Mouse (Mus musculus) liver, adult 2 months (tissue): ENCODE measurements around the gene Gldc. TPM values are rescaled to one million over a fixed set of nuclear protein-coding genes. Genes with fewer than 3 reads are reported as not detected.

ENCODE experiments used
- DNase-seq: peaks from one replicate; pipeline ENCODE4 v3.0.0-alpha.2; 2011; ENCODE audit warnings: low read depth, low spot score; ENCODE audit errors: extremely low read depth
- H3K27ac ChIP-seq: fragments of 200-500 bp; replicated peaks from 2 replicates; pipeline ENCODE4 v1.5.1; 2012; ENCODE audit warnings: low read depth, mild to moderate bottlenecking, control low read depth, inconsistent platforms, low read length; ENCODE audit not compliant: insufficient read depth
- H3K27me3 ChIP-seq: fragments of 200-500 bp; 2 replicates; pipeline ENCODE4 v1.6.1; 2012; ENCODE audit warnings: mild to moderate bottlenecking, moderate library complexity, low read length, inconsistent platforms; ENCODE audit not compliant: control insufficient read depth, insufficient read depth
- H3K36me3 ChIP-seq: fragments of 200-500 bp; 2 replicates; pipeline ENCODE4 v1.6.1; 2012; ENCODE audit warnings: low read length, inconsistent platforms; ENCODE audit not compliant: control insufficient read depth, insufficient read depth
- H3K4me1 ChIP-seq: fragments of 200-500 bp; 2 replicates; pipeline ENCODE4 v1.6.1; 2011; ENCODE audit warnings: low read length; ENCODE audit not compliant: control insufficient read depth, insufficient read depth
- H3K4me3 ChIP-seq: fragments of 200-500 bp; 2 replicates; pipeline ENCODE4 v1.5.1; 2011; ENCODE audit warnings: low read depth, mild to moderate bottlenecking, control low read depth, low read length, moderate library complexity; ENCODE audit not compliant: insufficient read depth
- H3K79me2 ChIP-seq: fragments of 200-500 bp; 2 replicates; pipeline ENCODE4 v1.6.1; 2012; ENCODE audit warnings: inconsistent platforms, mild to moderate bottlenecking, low read length, moderate library complexity; ENCODE audit not compliant: control insufficient read depth, insufficient read depth
- H3K9ac ChIP-seq: fragments of 200-500 bp; 2 replicates; pipeline ENCODE4 v1.6.1; 2012; ENCODE audit warnings: low read depth, mild to moderate bottlenecking, control low read depth, inconsistent platforms, low read length
- CTCF ChIP-seq: fragments of 200-500 bp; IDR thresholded peaks from 2 replicates; pipeline ENCODE4 v1.5.1; 2011; ENCODE audit warnings: low read depth, low read length, control low read depth
- POLR2A ChIP-seq: fragments of 200-500 bp; IDR thresholded peaks from 2 replicates; pipeline ENCODE4 v1.6.1; 2011; ENCODE audit warnings: low read length, control low read depth; ENCODE audit not compliant: insufficient read depth; ENCODE audit errors: extremely low read depth
- WGBS: fragments of 180-500 bp; shearing (Covaris S2); methylation state at CpG from one replicate; pipeline ENCODE4 v1.1.7; 2018; 5-methylcytosine and 5-hydroxymethylcytosine counted together
- polyA plus RNA-seq: library from polyadenylated mRNA; depleted of rRNA; stranded (reverse); fragments of >200 nt; gene quantifications from 2 replicates; pipeline ENCODE4 v1.2.3, GENCODE M21; 2012
- total RNA-seq: library from RNA; depleted of rRNA; stranded (reverse); fragments of >200 nt; gene quantifications from 2 replicates; pipeline ENCODE4 v1.2.3, GENCODE M21; 2014

Gene Gldc
- total and polyA plus RNA-seq, 2 experiments, result 64.2 to 94.1 TPM

DNA sequence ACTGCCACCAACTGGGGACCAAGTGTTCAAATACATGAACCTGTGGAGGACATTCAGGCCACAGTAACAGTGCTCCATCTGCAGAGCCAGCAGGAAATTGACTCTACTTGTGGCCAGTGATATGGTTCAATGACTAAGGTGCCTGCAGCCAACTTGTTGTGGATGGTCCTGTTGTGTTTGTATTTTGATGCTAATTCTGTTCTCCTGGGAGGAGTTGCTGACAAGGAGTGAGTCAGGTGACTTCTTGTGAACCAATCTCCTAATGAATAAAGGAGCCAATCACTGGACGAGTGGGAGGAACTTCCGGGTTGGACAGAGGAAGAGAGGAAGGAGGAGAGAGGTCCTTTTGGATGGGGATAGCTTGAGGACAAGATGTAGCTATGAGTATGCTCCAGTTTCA is 10.3 kb upstream of the Gldc start:
- Histone ChIP-seq H3K79me2 (no peaks in the 10 kb centered on the region), H3K4me1 (peaks cover 1% of the 10 kb centered on the region; the same call in 1 of the 2 replicates), H3K36me3 (no peaks in the 10 kb centered on the region), H3K27ac (no peak overlapping the region), H3K4me3 (no peak overlapping the region), H3K27me3 (no peaks in the 10 kb centered on the region; the same call in 1 of the 2 replicates), H3K9ac (no peak overlapping the region)
- TF ChIP-seq CTCF (no peak), POLR2A (no peak)
- no peak for DNase-seq
- 86% methylated on average over 2 of the region's 2 CpGs for WGBS

DNA sequence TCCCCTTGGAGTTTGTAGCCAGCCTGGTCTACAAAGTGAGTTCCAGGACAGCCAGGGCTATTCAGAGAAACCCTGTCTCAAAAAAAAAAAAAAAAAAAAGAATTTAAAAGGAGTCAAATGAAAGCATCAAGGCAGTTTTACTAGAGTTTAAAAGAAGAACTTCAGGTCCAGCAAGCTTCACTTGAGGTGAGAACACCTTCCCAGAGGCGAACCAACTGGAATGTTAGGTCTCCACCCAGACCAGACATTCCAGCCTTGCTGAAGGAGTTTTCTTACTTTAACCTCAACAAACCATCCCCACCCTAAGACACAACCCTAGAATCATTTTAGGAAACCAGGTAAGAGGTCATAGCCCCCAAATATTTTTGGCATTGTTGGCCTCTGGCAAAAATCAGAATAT is 4.8 kb upstream of the Gldc start:
- no peaks in the 10 kb centered on the region for H3K36me3 ChIP-seq
- peaks cover 2% of the 10 kb centered on the region for H3K79me2 ChIP-seq
- no peaks in the 10 kb centered on the region for H3K4me1 ChIP-seq
- DNase-seq, result no peak
- no peak overlapping the region for H3K9ac ChIP-seq
- no peak overlapping the region for H3K27ac ChIP-seq
- 98% methylated on average over 1 of the region's 1 CpGs for WGBS
- H3K4me3 ChIP-seq, result no peak overlapping the region
- TF ChIP-seq CTCF, result no peak
- no peak for TF ChIP-seq POLR2A
- no peaks in the 10 kb centered on the region for H3K27me3 ChIP-seq

DNA sequence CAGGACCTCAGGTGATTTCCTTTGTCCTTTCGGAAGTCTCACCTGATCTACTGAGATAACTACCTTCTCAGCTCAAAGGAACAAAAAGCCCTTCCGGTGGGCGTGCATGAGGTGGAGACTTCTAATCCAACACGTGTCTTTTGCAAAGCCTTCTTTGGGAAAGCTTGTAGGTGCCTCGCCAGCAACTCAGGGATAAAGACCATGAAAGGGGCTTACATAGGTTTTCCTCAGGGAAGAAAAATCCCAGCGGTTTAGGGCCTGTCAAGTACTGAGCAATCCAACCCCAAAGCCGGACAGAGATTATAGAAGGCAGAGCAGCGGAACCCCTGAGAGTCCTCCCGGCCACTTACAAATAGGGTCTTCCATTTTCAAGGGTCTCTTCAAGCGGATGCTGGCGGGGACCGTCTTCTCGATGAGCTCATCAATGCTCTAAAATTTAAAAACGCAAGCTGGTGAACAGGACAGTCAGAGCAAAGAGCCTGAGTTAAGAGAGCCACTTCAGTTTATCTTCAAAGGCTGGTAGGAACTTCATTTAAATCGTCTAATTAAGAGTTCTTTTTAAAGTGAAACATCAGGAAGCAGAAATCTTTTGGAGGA is 1.1 kb downstream of the Gldc start:
- Histone ChIP-seq H3K4me1 (peaks cover 7% of the 10 kb centered on the region), H3K27ac (peak overlapping the region; percentile 69), H3K36me3 (no peaks in the 10 kb centered on the region), H3K27me3 (no peaks in the 10 kb centered on the region), H3K9ac (peak overlapping the region; percentile 62), H3K4me3 (peak overlapping the region; percentile 91), H3K79me2 (peaks cover 8% of the 10 kb centered on the region)
- TF ChIP-seq POLR2A (no peak), CTCF (no peak)
- peak; percentile 72 for DNase-seq
- 10% methylated on average over 15 of the region's 15 CpGs for WGBS

DNA sequence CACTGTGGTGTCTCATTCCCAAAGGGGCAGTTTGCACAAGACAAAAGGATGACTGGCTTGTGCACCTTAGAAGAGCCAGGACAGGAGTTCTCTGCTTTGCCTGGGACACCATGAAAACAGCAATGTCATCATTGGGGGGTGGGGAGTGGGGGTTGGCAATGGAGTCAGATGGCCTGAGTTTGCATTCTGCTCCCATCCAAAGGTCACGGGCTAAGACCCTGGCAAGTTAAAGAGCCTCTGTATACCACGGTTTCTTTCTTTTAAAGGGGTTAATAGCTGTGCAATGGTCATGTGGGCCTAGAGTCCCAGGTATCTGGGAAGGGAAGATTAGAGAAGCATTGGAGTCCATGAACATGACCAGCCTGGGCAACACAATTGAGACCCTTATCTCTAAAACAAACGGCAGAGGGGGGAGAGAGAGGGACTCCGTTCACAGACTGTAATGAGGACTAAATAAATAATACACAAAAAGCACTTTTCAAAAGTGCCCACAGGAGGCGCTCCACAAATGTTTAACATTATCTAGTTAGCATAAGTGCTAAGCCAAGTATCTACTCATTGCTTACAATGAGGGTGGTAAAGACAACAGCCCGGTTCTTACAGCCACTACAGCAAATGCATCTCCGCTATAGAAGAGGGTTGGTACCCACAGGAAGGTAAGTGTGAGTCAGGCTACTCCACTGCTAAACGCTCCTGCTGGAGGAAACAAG is 3.7 kb downstream of the Gldc start:
- Histone ChIP-seq H3K27ac (peak overlapping the region; percentile 68), H3K27me3 (no peaks in the 10 kb centered on the region), H3K79me2 (peaks cover 8% of the 10 kb centered on the region), H3K36me3 (no peaks in the 10 kb centered on the region; the same call in 1 of the 2 replicates), H3K4me1 (peaks cover 12% of the 10 kb centered on the region), H3K9ac (peak overlapping the region; percentile 19), H3K4me3 (peak overlapping the region; percentile 27)
- WGBS, result 52% methylated on average over 8 of the region's 8 CpGs
- TF ChIP-seq CTCF, result no peak
- TF ChIP-seq POLR2A, result no peak
- peak; percentile 69 for DNase-seq

DNA sequence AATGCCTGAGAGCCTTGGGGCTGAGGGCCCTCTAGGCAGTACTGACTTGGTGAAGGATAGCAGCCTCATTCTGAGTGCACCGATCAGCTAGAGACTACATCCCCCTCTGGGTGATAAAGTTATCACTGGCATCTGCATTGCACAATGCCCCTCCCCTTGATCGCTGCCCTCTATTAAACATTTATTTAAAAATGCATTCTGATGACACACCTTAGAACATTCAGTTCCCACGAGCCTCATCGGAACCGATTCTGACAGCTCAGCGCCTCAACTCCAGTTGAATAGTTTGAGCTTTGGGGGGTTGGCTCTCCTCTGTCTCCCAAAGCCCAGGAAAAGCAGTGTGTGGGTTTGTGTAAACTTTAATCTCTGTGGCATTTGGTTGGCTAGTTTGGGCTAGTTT is 4.9 kb downstream of the Gldc start:
- H3K4me1 ChIP-seq, result peaks cover 14% of the 10 kb centered on the region
- H3K27ac ChIP-seq, result peak overlapping the region; percentile 41
- TF ChIP-seq CTCF (no peak), POLR2A (no peak)
- no peaks in the 10 kb centered on the region for H3K27me3 ChIP-seq
- H3K4me3 ChIP-seq, result no peak overlapping the region
- 20% methylated on average over 6 of the region's 6 CpGs for WGBS
- peak; percentile 92 for DNase-seq
- H3K79me2 ChIP-seq, result peaks cover 8% of the 10 kb centered on the region
- no peaks in the 10 kb centered on the region; the same call in 1 of the 2 replicates for H3K36me3 ChIP-seq
- no peak overlapping the region for H3K9ac ChIP-seq
